Mouse (Mus musculus): Measurements from ENCODE around the gene Lrrfip1. TPM values are rescaled to one million over a fixed set of nuclear protein-coding genes. Genes with fewer than 3 reads are reported as not detected.
A peak's percentile ranks its signal among the peaks of the same experiment; 100 is the strongest.

The Lrrfip1 gene
- polyA plus RNA-seq, 1 experiment from 2014 or later, result 60.4 TPM

GRCm38 (mm10) chr1:91080423-91080749 is 81.8 kb downstream of the Lrrfip1 start:
- WGBS, result 56% methylated on average over 7 of the region's 7 CpGs
- no peak for DNase-seq (ENCODE audit: low spot score)
- Histone ChIP-seq H3K36me3 (ENCODE audit: control insufficient read depth, insufficient read depth, low read length) (no peaks in the 10 kb centered on the region), H3K4me3 (ENCODE audit: low read depth, low read length) (no peak overlapping the region), H3K27me3 (replicated peaks; ENCODE audit: control insufficient read depth, insufficient read depth, low read length) (no peaks in the 10 kb centered on the region), H3K4me2 (ENCODE audit: low read length) (no peak overlapping the region), H3K9ac (ENCODE audit: low read length) (no peak overlapping the region), H3K27ac (ENCODE audit: low read depth) (no peak overlapping the region), H3K4me1 (replicated peaks; ENCODE audit: control insufficient read depth, insufficient read depth, low read length) (peaks cover 32% of the 10 kb centered on the region), H3K9me3 (ENCODE audit: control insufficient read depth, low read length) (no peaks in the 10 kb centered on the region)
- no peak for ATAC-seq (replicated peaks; ENCODE audit: low FRiP score, low TSS enrichment, low read depth)

GRCm38 (mm10) chr1:91084374-91084773 is 85.8 kb downstream of the Lrrfip1 start:
- DNase-seq (ENCODE audit: low spot score), result no peak
- H3K9me3 ChIP-seq (ENCODE audit: control insufficient read depth, low read length), result no peaks in the 10 kb centered on the region
- WGBS, result 51% methylated on average over 8 of the region's 8 CpGs
- no peak overlapping the region for H3K4me3 ChIP-seq (ENCODE audit: low read depth, low read length)
- H3K4me2 ChIP-seq (ENCODE audit: low read length), result no peak overlapping the region
- H3K27me3 ChIP-seq (replicated peaks; ENCODE audit: control insufficient read depth, insufficient read depth, low read length), result no peaks in the 10 kb centered on the region
- H3K4me1 ChIP-seq (replicated peaks; ENCODE audit: control insufficient read depth, insufficient read depth, low read length), result peaks cover 41% of the 10 kb centered on the region
- no peaks in the 10 kb centered on the region for H3K36me3 ChIP-seq (ENCODE audit: control insufficient read depth, insufficient read depth, low read length)
- H3K9ac ChIP-seq (ENCODE audit: low read length), result no peak overlapping the region
- ATAC-seq (replicated peaks; ENCODE audit: low FRiP score, low TSS enrichment, low read depth), result no peak
- no peak overlapping the region; the same call in 1 of the 2 replicates for H3K27ac ChIP-seq (ENCODE audit: low read depth)

GRCm38 (mm10) chr1:91085009-91085408 is 86.5 kb downstream of the Lrrfip1 start:
- ATAC-seq (replicated peaks; ENCODE audit: low FRiP score, low TSS enrichment, low read depth) (0 out of 2 replicates have a peak, but pooled peaks have one; percentile 6), DNase-seq (ENCODE audit: low spot score) (no peak)
- Histone ChIP-seq H3K27ac (ENCODE audit: low read depth) (no peak overlapping the region; the same call in 1 of the 2 replicates), H3K36me3 (ENCODE audit: control insufficient read depth, insufficient read depth, low read length) (no peaks in the 10 kb centered on the region), H3K4me3 (ENCODE audit: low read depth, low read length) (no peak overlapping the region), H3K9me3 (ENCODE audit: control insufficient read depth, low read length) (no peaks in the 10 kb centered on the region), H3K4me1 (replicated peaks; ENCODE audit: control insufficient read depth, insufficient read depth, low read length) (peaks cover 41% of the 10 kb centered on the region), H3K9ac (ENCODE audit: low read length) (no peak overlapping the region), H3K27me3 (replicated peaks; ENCODE audit: control insufficient read depth, insufficient read depth, low read length) (no peaks in the 10 kb centered on the region), H3K4me2 (ENCODE audit: low read length) (no peak overlapping the region)
- 43% methylated on average over 10 of the region's 10 CpGs for WGBS

- no peaks in the 10 kb centered on the region for H3K36me3 ChIP-seq (ENCODE audit: control insufficient read depth, insufficient read depth, low read length)
- WGBS, result 31% methylated on average over 2 of the region's 2 CpGs
- no peak for ATAC-seq (replicated peaks; ENCODE audit: low FRiP score, low TSS enrichment, low read depth)
- no peaks in the 10 kb centered on the region for H3K27me3 ChIP-seq (replicated peaks; ENCODE audit: control insufficient read depth, insufficient read depth, low read length)
- no peak overlapping the region for H3K9ac ChIP-seq (ENCODE audit: low read length)
- DNase-seq (ENCODE audit: low spot score), result no peak
- no peak overlapping the region for H3K4me3 ChIP-seq (ENCODE audit: low read depth, low read length)
- H3K27ac ChIP-seq (ENCODE audit: low read depth), result peak overlapping the region; percentile 23; the same call in 1 of the 2 replicates
- no peak overlapping the region for H3K4me2 ChIP-seq (ENCODE audit: low read length)
- H3K9me3 ChIP-seq (ENCODE audit: control insufficient read depth, low read length), result no peaks in the 10 kb centered on the region
- peaks cover 41% of the 10 kb centered on the region for H3K4me1 ChIP-seq (replicated peaks; ENCODE audit: control insufficient read depth, insufficient read depth, low read length)
Measured at GRCm38 (mm10) chr1:91085686-91086085, 87.1 kb downstream of the Lrrfip1 start.

GRCm38 (mm10) chr1:91086325-91086724 is 87.8 kb downstream of the Lrrfip1 start:
- Histone ChIP-seq H3K9ac (ENCODE audit: low read length) (no peak overlapping the region), H3K4me2 (ENCODE audit: low read length) (no peak overlapping the region), H3K4me3 (ENCODE audit: low read depth, low read length) (no peak overlapping the region), H3K27me3 (replicated peaks; ENCODE audit: control insufficient read depth, insufficient read depth, low read length) (no peaks in the 10 kb centered on the region), H3K9me3 (ENCODE audit: control insufficient read depth, low read length) (no peaks in the 10 kb centered on the region), H3K27ac (ENCODE audit: low read depth) (peak overlapping the region; percentile 23; the same call in 1 of the 2 replicates), H3K36me3 (ENCODE audit: control insufficient read depth, insufficient read depth, low read length) (no peaks in the 10 kb centered on the region), H3K4me1 (replicated peaks; ENCODE audit: control insufficient read depth, insufficient read depth, low read length) (peaks cover 41% of the 10 kb centered on the region)
- ATAC-seq (replicated peaks; ENCODE audit: low FRiP score, low TSS enrichment, low read depth) (no peak), DNase-seq (ENCODE audit: low spot score) (no peak)
- 25% methylated on average over 3 of the region's 3 CpGs for WGBS

- H3K9me3 ChIP-seq (ENCODE audit: control insufficient read depth, low read length), result no peaks in the 10 kb centered on the region
- H3K4me3 ChIP-seq (ENCODE audit: low read depth, low read length), result no peak overlapping the region
- no peak for DNase-seq (ENCODE audit: low spot score)
- H3K4me2 ChIP-seq (ENCODE audit: low read length), result no peak overlapping the region
- no peaks in the 10 kb centered on the region for H3K27me3 ChIP-seq (replicated peaks; ENCODE audit: control insufficient read depth, insufficient read depth, low read length)
- peaks cover 41% of the 10 kb centered on the region for H3K4me1 ChIP-seq (replicated peaks; ENCODE audit: control insufficient read depth, insufficient read depth, low read length)
- WGBS, result 77% methylated on average over 5 of the region's 5 CpGs
- no peak for ATAC-seq (replicated peaks; ENCODE audit: low FRiP score, low TSS enrichment, low read depth)
- H3K9ac ChIP-seq (ENCODE audit: low read length), result no peak overlapping the region
- no peaks in the 10 kb centered on the region for H3K36me3 ChIP-seq (ENCODE audit: control insufficient read depth, insufficient read depth, low read length)
- 0 out of 2 replicates have a peak overlapping the region, but pooled peaks have one; percentile 14 for H3K27ac ChIP-seq (ENCODE audit: low read depth)
Measured at GRCm38 (mm10) chr1:91086748-91087147, 88.2 kb downstream of the Lrrfip1 start.

- Histone ChIP-seq H3K27me3 (replicated peaks; ENCODE audit: control insufficient read depth, insufficient read depth, low read length) (no peaks in the 10 kb centered on the region), H3K27ac (ENCODE audit: low read depth) (no peak overlapping the region), H3K4me3 (ENCODE audit: low read depth, low read length) (no peak overlapping the region), H3K4me1 (replicated peaks; ENCODE audit: control insufficient read depth, insufficient read depth, low read length) (peaks cover 41% of the 10 kb centered on the region), H3K9me3 (ENCODE audit: control insufficient read depth, low read length) (no peaks in the 10 kb centered on the region), H3K9ac (ENCODE audit: low read length) (no peak overlapping the region), H3K4me2 (ENCODE audit: low read length) (no peak overlapping the region), H3K36me3 (ENCODE audit: control insufficient read depth, insufficient read depth, low read length) (no peaks in the 10 kb centered on the region)
- DNase-seq (ENCODE audit: low spot score) (no peak), ATAC-seq (replicated peaks; ENCODE audit: low FRiP score, low TSS enrichment, low read depth) (no peak)
- 79% methylated on average over 7 of the region's 7 CpGs for WGBS
Measured at GRCm38 (mm10) chr1:91088027-91088426, 89.5 kb downstream of the Lrrfip1 start.

- 83% methylated on average over 8 of the region's 8 CpGs for WGBS
Measured at GRCm38 (mm10) chr1:91088941-91089340, 90.4 kb downstream of the Lrrfip1 start.

GRCm38 (mm10) chr1:91090456-91090855 is 91.9 kb downstream of the Lrrfip1 start:
- no peak overlapping the region for H3K4me2 ChIP-seq (ENCODE audit: low read length)
- WGBS, result 70% methylated on average over 6 of the region's 6 CpGs
- peaks cover 36% of the 10 kb centered on the region for H3K4me1 ChIP-seq (replicated peaks; ENCODE audit: control insufficient read depth, insufficient read depth, low read length)
- H3K9ac ChIP-seq (ENCODE audit: low read length), result no peak overlapping the region
- H3K27me3 ChIP-seq (replicated peaks; ENCODE audit: control insufficient read depth, insufficient read depth, low read length), result no peaks in the 10 kb centered on the region
- DNase-seq (ENCODE audit: low spot score) (no peak), ATAC-seq (replicated peaks; ENCODE audit: low FRiP score, low TSS enrichment, low read depth) (no peak)
- H3K27ac ChIP-seq (ENCODE audit: low read depth), result no peak overlapping the region
- no peaks in the 10 kb centered on the region for H3K9me3 ChIP-seq (ENCODE audit: control insufficient read depth, low read length)
- no peaks in the 10 kb centered on the region for H3K36me3 ChIP-seq (ENCODE audit: control insufficient read depth, insufficient read depth, low read length)
- H3K4me3 ChIP-seq (ENCODE audit: low read depth, low read length), result no peak overlapping the region

More at GRCm38 (mm10) chr1:91088941-91089340, 90.4 kb downstream of the Lrrfip1 start:
- H3K4me2 ChIP-seq (ENCODE audit: low read length), result no peak overlapping the region
- no peaks in the 10 kb centered on the region for H3K36me3 ChIP-seq (ENCODE audit: control insufficient read depth, insufficient read depth, low read length)
- peaks cover 39% of the 10 kb centered on the region for H3K4me1 ChIP-seq (replicated peaks; ENCODE audit: control insufficient read depth, insufficient read depth, low read length)
- no peak for ATAC-seq (replicated peaks; ENCODE audit: low FRiP score, low TSS enrichment, low read depth)
- H3K9me3 ChIP-seq (ENCODE audit: control insufficient read depth, low read length), result no peaks in the 10 kb centered on the region
- no peaks in the 10 kb centered on the region for H3K27me3 ChIP-seq (replicated peaks; ENCODE audit: control insufficient read depth, insufficient read depth, low read length)
- no peak overlapping the region for H3K4me3 ChIP-seq (ENCODE audit: low read depth, low read length)
- no peak overlapping the region for H3K9ac ChIP-seq (ENCODE audit: low read length)
- H3K27ac ChIP-seq (ENCODE audit: low read depth), result no peak overlapping the region
- DNase-seq (ENCODE audit: low spot score), result no peak

Data from intestine, embryonic 14.5 days (tissue).